Mouse (Mus musculus) layer of hippocampus, adult 11-12 months (tissue): ENCODE measurements around the gene Olfr1254.

ENCODE experiments used
- DNase-seq: peaks from one replicate; pipeline ENCODE4 v3.0.0; 2022; ENCODE audit warnings: low spot score

The Olfr1254 gene

DNA sequence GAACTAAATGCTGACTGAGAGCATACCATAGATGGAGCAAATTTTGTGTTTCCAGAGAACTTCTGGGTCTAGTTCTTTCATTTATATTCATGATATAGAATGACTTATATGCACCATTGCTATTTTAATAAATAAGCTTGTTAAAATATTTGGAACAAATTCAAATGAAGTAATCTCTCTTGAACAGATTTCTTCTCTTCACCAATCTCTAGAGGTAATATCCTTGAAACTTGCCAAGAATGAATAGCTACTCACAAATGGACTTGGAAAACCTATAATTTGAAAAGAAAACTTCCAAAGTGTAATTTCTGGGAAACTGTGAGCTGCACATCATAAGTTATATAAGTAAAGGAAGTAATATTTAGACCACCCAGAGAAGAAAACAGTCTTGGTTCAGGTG lies at the start of gene Olfr1254:
TSS of gene Olfr1254 (minus strand) at position 101 of the 400 bp plus-strand sequence.
- DNase-seq: no peak

DNA sequence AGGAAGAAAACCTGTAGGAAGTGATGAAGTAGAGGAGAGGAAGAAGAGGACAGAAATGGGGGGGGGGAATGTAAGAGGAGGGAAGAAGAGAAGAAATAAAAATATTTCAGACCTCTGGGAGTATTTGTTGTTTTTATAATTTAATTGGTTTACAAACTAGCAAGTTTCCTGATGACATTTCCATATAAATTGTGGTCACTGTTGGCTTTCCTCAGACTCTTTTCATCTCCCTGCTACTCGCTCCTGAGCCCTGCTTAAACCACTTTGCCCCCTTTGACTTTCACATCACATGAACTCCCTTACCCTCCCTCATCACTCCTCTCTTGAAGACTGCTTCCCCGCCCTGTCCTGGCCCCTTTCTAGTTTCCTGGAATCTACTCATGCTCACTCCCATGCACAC lies 48.0 kb upstream of the Olfr1254 start, which contains the start of gene Olfr1256:
TSS of gene Olfr1256 (minus strand) at position 101 of the 400 bp plus-strand sequence.
- DNase-seq: no peak

GRCm38 (mm10) chr2:89820216-89820615 lies 26.8 kb upstream of the Olfr1254 start:
- no peak for DNase-seq

DNA sequence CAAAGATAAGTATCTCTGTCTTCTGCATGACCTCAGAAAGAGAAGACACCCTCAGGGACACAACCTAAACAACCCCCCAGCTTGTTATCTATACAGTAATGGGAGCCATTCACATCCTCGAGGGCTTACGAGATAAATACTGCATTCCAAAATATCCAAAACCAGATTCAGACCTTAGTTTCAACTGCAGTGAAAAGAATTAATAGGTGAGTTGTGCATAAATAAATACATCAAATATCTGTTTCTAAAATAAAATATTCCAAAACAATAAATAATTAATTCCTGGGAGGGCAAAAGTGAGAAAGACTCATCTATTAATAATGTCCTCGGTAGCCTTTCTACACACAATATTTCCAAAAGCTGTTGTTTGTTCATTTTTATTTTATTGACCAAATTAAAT lies 18.3 kb upstream of the Olfr1254 start, which contains the start of gene Olfr1255:
TSS of gene Olfr1255 (plus strand) at position 301 of the 400 bp plus-strand sequence.
- DNase-seq: no peak

GRCm38 (mm10) chr2:89810751-89811150 lies 17.3 kb upstream of the Olfr1254 start:
- no peak for DNase-seq

DNA sequence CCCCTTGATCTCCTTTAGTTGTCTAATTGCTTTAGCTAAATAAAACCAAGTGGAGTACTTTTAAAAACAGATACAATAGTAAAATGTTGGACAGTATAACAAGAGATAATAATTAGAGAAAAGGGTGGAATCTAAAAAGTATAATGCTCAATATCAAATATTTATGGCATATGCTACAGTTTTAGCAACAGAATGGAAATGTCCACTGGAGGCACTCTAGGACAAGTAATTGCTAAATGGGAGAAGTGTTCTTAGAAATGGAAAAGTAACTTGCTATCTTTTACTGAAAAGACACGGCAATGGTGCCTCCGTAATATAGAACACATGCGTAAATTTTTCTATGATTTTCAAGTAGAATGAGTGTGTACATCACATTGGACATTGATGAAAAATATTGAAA lies 6.2 kb upstream of the Olfr1254 start:
- no peak for DNase-seq

DNA sequence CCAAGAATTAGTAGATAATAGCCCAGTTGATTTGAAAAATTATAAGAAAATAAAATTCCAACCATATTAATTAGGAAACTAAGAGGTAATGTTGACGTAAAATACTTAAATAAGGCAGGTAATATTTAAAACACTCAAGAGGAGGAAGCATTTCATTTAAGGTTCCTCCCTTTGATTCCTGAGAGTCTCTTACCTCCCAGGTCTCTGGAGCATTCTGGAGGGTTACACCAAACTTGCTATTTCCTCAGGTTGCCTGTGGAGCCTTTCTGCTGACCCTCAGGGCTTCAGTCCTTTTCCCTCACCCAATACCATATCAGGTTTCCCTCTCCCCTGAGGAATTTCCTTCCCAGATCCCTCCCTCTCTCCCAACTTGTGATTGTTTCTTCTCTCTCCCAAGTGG lies 36.4 kb downstream of the Olfr1254 start, which contains the start of gene Olfr1253:
TSS of gene Olfr1253 (minus strand) at position 101 of the 400 bp plus-strand sequence.
- no peak for DNase-seq
